Mouse (Mus musculus) heart, embryonic 13.5 days (tissue): Measurements from ENCODE around the gene Coro1b. TPM values are rescaled to one million over a fixed set of nuclear protein-coding genes. Genes with fewer than 3 reads are reported as not detected.

ENCODE experiments used
- ATAC-seq: fragments of 200-750 bp; cut with Nextera tagmentation; 2 replicates; pipeline ENCODE4 v1.8.0; 2017; ENCODE audit warnings: moderate TSS enrichment; ENCODE audit not compliant: insufficient number of reproducible peaks, low FRiP score, low TSS enrichment; ENCODE audit errors: extremely low read depth
- H3K27ac ChIP-seq: fragments of 300-500 bp; sonication (generic); replicated peaks from 2 replicates; pipeline ENCODE4 v1.5.1; 2015; ENCODE audit warnings: moderate library complexity, mild to moderate bottlenecking, inconsistent platforms
- H3K27me3 ChIP-seq: fragments of 300-500 bp; sonication (generic); replicated peaks from 2 replicates; pipeline ENCODE4 v1.6.1; 2015; ENCODE audit warnings: mild to moderate bottlenecking, inconsistent platforms
- H3K36me3 ChIP-seq: fragments of 300-500 bp; sonication (generic); 2 replicates; pipeline ENCODE4 v1.6.1; 2015; ENCODE audit warnings: mild to moderate bottlenecking, inconsistent platforms
- H3K4me1 ChIP-seq: fragments of 300-500 bp; sonication (generic); 2 replicates; pipeline ENCODE4 v1.6.1; 2015; ENCODE audit warnings: inconsistent platforms
- H3K4me2 ChIP-seq: fragments of 300-500 bp; sonication (generic); 2 replicates; pipeline ENCODE4 v1.6.1; 2015; ENCODE audit warnings: inconsistent platforms, mild to moderate bottlenecking, moderate library complexity
- H3K4me3 ChIP-seq: fragments of 300-500 bp; sonication (generic); 2 replicates; pipeline ENCODE4 v1.5.1; 2015; ENCODE audit warnings: moderate library complexity, mild to moderate bottlenecking, inconsistent platforms
- H3K9ac ChIP-seq: fragments of 300-500 bp; sonication (generic); 2 replicates; pipeline ENCODE4 v1.6.1; 2015; ENCODE audit warnings: inconsistent platforms, mild to moderate bottlenecking, moderate library complexity
- H3K9me3 ChIP-seq: fragments of 300-500 bp; sonication (generic); 2 replicates; pipeline ENCODE4 v1.6.1; 2016; ENCODE audit warnings: inconsistent platforms
- WGBS: fragments of 180-500 bp; shearing (Covaris S2); methylation state at CpG from one replicate; pipeline ENCODE4 v1.1.7; 2015; ENCODE audit warnings: mixed read lengths; 5-methylcytosine and 5-hydroxymethylcytosine counted together
- polyA plus RNA-seq: library from polyadenylated mRNA; unstranded; fragments of >200 nt; fragmentation: Nextera tagmentation; extraction: Ambion mirVana; gene quantifications from 2 replicates; pipeline ENCODE4 v1.2.1, GENCODE M21; 2015

The Coro1b gene
- polyA plus RNA-seq, 1 experiment from 2014 or later: 107 TPM

DNA sequence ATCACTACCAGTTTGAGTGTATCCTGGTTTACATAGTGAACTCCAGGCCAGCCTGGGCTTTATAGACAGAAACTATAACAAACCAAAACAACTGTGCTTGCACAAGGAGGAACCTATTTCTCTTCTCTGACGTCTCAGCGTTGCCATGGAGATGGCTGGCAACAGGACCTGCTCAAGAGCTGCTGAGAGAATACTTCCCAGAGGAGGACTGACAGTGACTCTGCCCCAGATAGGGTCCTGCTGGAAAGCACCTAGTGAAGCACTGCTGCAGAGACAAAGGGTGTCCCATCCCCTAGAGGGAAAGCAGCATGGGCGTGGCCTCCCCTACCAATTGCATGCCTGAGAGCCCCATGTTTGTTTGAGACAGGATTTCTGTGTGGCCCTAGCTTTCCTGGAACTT, 33.5 kb downstream of the Coro1b start:
- ATAC-seq: no peak
- Histone ChIP-seq H3K4me2 (no peak overlapping the region), H3K4me3 (no peak overlapping the region), H3K27me3 (peaks cover 2% of the 10 kb centered on the region; the same call in 1 of the 2 replicates), H3K4me1 (peaks cover 27% of the 10 kb centered on the region), H3K9ac (no peak overlapping the region), H3K9me3 (no peaks in the 10 kb centered on the region), H3K27ac (no peak overlapping the region), H3K36me3 (no peaks in the 10 kb centered on the region)
- WGBS: 47% methylated on average over 3 of the region's 3 CpGs

DNA sequence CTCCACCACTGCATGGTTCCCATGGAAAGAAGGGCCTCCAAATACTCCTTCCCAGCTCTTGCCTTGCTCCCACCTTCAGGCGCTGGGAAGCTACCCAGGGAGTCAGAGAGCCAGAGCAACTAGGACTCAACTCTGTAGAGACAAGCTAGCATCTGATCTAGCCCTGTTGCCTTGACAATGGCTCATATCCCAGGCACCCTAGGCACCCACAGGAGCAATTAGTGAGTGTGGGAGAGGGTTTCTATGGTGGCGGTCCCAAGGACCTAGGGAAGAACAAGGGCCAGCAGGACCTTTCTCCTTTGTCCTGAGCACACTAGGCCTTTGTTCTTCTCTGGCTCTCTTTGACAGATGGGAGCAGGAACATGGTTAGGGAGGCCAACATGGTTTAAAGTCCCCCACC, 35.3 kb downstream of the Coro1b start:
- WGBS: 85% methylated on average over 2 of the region's 2 CpGs
- H3K27ac ChIP-seq: no peak overlapping the region

DNA sequence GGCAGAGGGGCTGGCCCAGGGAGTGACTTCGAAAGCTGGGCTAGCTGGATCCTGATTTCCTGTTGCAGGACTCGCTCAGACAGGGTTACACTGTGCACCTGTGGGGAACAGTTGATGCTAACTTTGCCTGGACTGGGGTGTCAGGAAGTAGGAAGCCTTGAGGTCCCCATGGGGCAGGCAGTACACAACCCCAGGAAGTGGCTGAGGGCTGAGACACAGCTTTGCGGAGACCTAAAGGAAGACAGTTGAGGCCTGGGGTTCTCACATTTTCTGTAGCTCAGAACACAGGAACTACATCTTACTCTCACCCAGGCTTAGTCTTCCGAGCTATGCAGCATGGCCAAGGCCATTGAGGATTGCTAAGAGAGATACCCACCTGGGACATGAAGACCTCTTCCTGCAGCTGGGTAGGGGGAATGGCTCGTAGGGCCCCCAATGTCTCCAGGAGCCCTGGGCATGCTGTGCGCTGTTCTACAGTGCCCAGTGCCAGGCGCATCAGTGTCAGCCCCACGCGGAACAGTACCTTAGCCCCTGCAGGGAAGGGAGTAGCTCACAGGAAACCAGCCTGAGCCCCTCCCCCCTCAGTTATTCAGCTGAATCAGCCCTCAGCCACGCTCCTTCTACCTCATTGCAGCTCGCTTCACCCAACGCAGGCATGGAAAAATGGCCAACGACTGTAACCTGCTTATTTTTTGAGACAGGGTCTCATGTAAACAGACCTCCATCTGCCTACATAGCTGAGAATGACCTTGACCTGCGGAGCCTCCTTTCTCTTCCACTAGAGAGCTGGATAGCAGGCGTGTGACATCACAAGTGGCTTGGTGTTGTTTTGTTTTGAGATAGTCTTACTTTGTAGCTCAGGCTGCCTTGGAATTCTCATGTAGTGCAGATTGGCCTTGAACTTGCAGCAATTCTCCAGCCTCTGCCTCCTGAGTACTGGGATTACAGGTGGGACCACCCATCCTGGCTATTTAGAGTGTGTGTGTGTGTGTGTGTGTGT, 36.9 kb downstream of the Coro1b start:
- peak overlapping the region; percentile 50 for H3K27ac ChIP-seq
- peaks cover 40% of the 10 kb centered on the region for H3K4me1 ChIP-seq
- 43% methylated on average over 15 of the region's 15 CpGs for WGBS
- no peak overlapping the region for H3K4me3 ChIP-seq
- no peaks in the 10 kb centered on the region for H3K27me3 ChIP-seq
- no peak for ATAC-seq
- peak overlapping the region; percentile 27; the same call in 1 of the 2 replicates for H3K4me2 ChIP-seq
- no peaks in the 10 kb centered on the region for H3K9me3 ChIP-seq
- H3K9ac ChIP-seq: peak overlapping the region; percentile 33; the same call in 1 of the 2 replicates
- no peaks in the 10 kb centered on the region for H3K36me3 ChIP-seq

More for the DNA sequence above, 35.3 kb downstream of the Coro1b start:
- Histone ChIP-seq H3K4me3 (no peak overlapping the region), H3K36me3 (no peaks in the 10 kb centered on the region), H3K27me3 (no peaks in the 10 kb centered on the region), H3K9ac (no peak overlapping the region), H3K4me1 (peaks cover 40% of the 10 kb centered on the region), H3K4me2 (no peak overlapping the region), H3K9me3 (no peaks in the 10 kb centered on the region)
- ATAC-seq: no peak

DNA sequence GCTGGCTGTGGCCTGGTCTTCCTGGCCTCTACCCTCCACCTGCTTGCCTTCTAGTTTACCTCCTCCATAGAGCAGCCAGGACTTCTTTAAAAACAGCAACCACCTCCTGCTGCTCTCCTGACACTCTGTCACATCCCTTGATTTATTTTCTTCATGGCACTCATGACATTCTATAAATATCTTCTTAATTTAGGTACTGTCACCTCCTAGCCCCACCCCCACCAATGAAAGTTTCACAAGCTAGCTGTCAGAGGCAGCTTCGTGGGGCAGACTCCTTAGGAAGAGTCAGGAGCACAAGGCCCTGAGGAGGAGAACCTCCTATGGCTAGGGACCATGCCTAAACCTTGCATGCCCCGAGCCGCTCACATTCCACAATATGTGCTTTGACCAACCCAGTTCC, 38.9 kb downstream of the Coro1b start:
- 60% methylated on average over 3 of the region's 3 CpGs for WGBS
- H3K4me1 ChIP-seq: peaks cover 48% of the 10 kb centered on the region
- H3K36me3 ChIP-seq: no peaks in the 10 kb centered on the region
- ATAC-seq: no peak
- H3K4me3 ChIP-seq: no peak overlapping the region
- H3K27me3 ChIP-seq: no peaks in the 10 kb centered on the region
- no peak overlapping the region for H3K9ac ChIP-seq
- H3K27ac ChIP-seq: peak overlapping the region; percentile 28; the same call in 1 of the 2 replicates
- no peaks in the 10 kb centered on the region for H3K9me3 ChIP-seq
- no peak overlapping the region for H3K4me2 ChIP-seq

DNA sequence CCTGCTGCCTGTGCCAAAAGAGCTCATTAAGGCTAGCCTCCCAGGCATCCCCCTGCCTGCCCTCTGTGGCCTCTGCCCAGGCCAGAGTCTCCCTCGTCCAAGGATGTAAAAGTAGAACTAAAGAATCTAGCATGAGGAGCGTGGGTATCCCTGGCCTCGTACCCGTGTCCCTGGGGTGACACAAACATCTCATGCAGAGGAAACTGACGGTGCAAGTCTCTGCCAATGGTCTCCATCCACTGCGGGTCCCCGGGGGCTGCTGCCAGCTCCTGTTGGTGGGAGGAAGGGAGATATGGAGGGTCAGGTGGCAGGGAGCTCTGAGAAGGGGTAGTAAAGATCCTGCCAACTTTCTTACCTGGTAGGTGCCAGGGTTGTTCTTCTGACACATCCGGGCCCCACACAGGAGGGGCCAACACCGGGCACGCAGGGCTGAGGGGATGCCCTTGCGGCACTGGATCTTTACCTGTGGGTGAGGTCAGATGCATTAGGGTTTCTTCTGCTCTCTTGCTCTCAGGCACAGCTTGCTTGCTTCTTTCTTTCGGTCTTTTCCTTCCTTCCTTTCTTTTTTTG, 40.7 kb downstream of the Coro1b start:
- H3K4me1 ChIP-seq: peaks cover 63% of the 10 kb centered on the region
- H3K9ac ChIP-seq: no peak overlapping the region
- no peaks in the 10 kb centered on the region for H3K9me3 ChIP-seq
- WGBS: 84% methylated on average over 12 of the region's 12 CpGs
- H3K27me3 ChIP-seq: no peaks in the 10 kb centered on the region
- ATAC-seq: no peak
- peaks cover 11% of the 10 kb centered on the region for H3K36me3 ChIP-seq
- no peak overlapping the region for H3K4me3 ChIP-seq
- no peak overlapping the region for H3K4me2 ChIP-seq
- H3K27ac ChIP-seq: no peak overlapping the region

DNA sequence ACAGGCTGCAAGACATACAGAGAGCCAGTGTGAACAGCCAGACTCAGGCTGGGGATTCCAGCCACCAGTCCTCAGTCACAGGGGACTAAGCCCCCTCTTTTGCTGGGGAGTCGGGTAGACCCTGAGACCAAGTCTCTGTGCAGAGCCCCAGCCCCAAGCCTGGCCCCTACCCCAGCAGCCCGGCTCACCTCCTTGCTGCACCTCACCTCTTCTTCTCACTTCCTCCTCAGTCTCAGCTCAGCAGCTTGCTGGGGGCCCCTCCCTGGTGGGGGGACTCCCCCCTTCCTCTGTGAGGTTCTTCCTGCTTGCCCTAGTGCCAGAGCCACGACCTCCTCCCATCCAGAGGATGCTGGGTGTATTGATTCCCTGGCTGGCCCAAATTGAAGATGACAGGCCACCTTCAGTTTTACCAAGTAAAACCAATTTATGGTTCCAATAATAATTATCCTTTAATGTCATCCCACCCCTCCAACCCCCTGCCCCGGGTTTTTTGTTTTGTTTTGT, 42.5 kb downstream of the Coro1b start, which contains the start of gene Tbc1d10c:
TSS of gene Tbc1d10c (minus strand) at position 454 of the 504 bp plus-strand sequence.
- peak within 1 kb of the TSS; percentile 94 for H3K4me3 ChIP-seq
- H3K9ac ChIP-seq: peak within 1 kb of the TSS; percentile 99
- WGBS: 53% methylated on average over 4 of the region's 4 CpGs
- no peaks in the 10 kb centered on the region for H3K27me3 ChIP-seq
- ATAC-seq: no peak
- peaks cover 29% of the 10 kb centered on the region for H3K36me3 ChIP-seq
- peak within 1 kb of the TSS; percentile 95 for H3K27ac ChIP-seq
- H3K9me3 ChIP-seq: no peaks in the 10 kb centered on the region
- H3K4me1 ChIP-seq: peaks cover 64% of the 10 kb centered on the region
- H3K4me2 ChIP-seq: peak within 1 kb of the TSS; percentile 96

DNA sequence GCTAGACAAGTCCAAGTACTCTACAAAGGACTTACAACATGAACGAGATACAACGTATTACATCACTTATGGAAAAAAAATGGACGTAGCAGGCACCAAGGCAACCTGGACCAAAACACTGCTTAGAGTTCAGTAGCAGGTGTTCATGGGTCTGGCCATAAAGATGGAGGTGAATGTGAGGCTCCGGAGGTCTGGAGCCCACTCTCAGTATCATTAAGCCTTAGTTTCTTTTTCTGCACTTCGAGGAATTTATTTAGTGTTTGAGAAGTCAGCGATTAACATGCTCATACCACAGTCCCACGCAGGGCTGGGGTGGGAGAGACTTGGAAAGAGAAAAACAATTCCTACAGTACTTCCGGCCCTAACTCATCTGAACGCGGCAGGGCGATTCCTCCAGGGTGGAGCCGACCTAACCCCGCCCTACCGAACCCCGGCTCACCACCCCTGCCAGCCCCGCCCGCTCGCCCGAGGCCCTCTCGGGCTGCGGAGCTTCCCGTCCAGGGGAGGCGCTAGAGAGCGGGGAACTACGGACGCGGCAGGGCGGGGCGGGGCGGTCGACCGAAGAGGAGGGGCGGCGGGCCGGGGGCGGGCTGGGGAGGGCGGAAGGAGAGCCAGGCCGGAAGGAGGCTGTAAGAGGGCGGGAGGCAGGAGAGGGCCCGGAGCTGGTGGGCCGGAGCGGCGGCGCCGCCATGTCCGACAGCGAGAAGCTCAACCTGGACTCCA, 43.3 kb downstream of the Coro1b start, which contains the start of gene Ppp1ca:
TSS of gene Ppp1ca (plus strand) at position 538 of the 723 bp plus-strand sequence.
- WGBS: 7% methylated on average over 36 of the region's 47 CpGs

DNA sequence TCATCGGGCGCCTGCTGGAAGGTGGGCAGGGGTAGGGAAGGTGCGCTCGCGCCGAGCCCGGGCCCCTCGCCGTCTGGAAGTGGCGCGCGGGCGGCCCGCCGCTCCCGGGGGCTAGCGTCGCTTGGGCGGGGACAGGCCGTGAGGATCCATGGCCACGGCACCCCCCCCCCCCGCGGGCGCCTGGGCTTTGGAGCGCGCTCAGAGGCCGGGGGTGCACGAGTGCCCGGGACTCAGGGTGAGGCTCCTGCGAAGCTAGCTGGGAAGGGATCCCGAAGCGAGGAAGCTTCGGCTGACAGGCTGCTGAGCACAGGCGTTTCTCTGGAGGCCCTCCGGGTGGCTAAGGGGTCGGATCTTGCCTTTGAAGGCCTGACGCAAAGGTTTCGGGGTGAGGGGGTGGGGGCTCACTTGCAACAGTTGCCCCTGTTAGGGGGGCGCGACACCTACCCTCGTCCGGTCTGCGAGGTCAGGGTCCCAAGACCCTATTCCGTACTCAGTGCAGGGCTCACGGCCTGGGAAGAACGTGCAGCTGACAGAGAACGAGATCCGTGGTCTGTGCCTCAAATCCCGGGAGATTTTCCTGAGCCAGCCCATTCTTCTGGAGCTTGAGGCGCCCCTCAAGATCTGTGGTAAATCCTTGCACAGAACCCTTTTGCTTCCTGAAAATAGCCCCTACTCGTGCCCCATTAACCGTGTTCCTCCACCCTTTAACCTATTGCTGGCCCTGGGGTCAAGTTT, 44.0 kb downstream of the Coro1b start:
- H3K9ac ChIP-seq: peak overlapping the region; percentile 99
- no peaks in the 10 kb centered on the region for H3K27me3 ChIP-seq
- ATAC-seq: no peak
- no peaks in the 10 kb centered on the region for H3K9me3 ChIP-seq
- peak overlapping the region; percentile 94 for H3K4me3 ChIP-seq
- H3K4me2 ChIP-seq: peak overlapping the region; percentile 96
- H3K27ac ChIP-seq: peak overlapping the region; percentile 95
- H3K36me3 ChIP-seq: peaks cover 44% of the 10 kb centered on the region
- WGBS: under 1% methylated on average over 52 of the region's 52 CpGs
- H3K4me1 ChIP-seq: peaks cover 64% of the 10 kb centered on the region

More for the DNA sequence above, 43.3 kb downstream of the Coro1b start, which contains the start of gene Ppp1ca:
- Histone ChIP-seq H3K9ac (peak within 1 kb of the TSS; percentile 99), H3K4me1 (peaks cover 65% of the 10 kb centered on the region), H3K9me3 (no peaks in the 10 kb centered on the region), H3K27me3 (no peaks in the 10 kb centered on the region), H3K4me2 (peak within 1 kb of the TSS; percentile 96), H3K27ac (peak within 1 kb of the TSS; percentile 95), H3K36me3 (peaks cover 37% of the 10 kb centered on the region), H3K4me3 (peak within 1 kb of the TSS; percentile 94)
- ATAC-seq: peak; percentile 87

DNA sequence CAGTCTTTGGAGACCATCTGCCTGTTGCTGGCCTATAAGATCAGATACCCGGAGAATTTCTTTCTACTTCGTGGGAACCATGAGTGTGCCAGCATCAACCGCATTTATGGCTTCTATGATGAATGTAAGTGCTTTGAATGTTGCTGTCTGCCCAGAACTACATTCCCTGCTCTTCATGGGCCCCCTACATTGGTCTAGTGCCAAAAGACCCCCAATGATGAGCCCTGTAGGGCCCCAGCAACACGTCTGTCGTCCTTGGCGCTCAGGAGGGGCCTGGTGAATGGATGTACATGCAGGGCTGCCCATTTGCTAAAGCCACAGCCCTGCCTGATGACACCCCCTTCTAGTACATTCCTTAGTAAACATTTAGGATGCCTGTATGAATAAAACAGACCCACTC, 44.7 kb downstream of the Coro1b start:
- Histone ChIP-seq H3K9ac (peak overlapping the region; percentile 99), H3K4me1 (peaks cover 57% of the 10 kb centered on the region), H3K27ac (no peak overlapping the region; the same call in 1 of the 2 replicates), H3K9me3 (no peaks in the 10 kb centered on the region), H3K27me3 (no peaks in the 10 kb centered on the region), H3K4me2 (peak overlapping the region; percentile 96), H3K4me3 (peak overlapping the region; percentile 94), H3K36me3 (peaks cover 51% of the 10 kb centered on the region)
- ATAC-seq: no peak
- WGBS: 58% methylated on average over 6 of the region's 6 CpGs

DNA sequence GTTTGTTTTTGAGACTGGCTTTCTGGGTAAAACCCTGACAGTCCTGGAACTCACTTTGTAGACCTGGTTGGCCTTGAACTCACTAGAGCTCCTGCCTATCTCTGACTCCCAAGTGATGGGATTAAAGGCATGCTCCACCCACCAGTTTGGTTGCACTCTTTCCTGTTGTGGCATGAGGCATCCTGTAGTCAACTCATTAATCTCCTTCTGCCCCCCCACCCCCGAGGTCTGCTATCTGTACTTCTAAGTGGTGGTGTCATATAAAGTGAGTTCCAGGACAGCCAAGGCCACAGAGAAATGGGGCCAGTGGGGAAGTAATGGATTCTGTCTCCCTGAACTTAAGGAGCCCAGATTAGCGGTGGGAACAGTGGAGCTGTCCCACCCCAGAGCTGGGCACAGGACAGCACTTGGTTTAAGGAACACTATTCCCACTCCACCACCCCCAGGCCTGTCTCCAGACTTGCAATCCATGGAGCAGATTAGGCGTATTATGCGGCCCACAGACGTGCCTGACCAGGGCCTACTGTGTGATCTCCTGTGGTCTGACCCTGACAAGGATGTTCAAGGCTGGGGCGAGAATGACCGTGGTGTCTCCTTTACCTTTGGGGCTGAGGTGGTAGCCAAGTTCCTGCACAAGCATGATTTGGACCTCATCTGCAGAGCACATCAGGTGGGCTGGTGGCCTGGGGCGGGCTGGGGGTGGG, 45.8 kb downstream of the Coro1b start:
- H3K9me3 ChIP-seq: no peaks in the 10 kb centered on the region
- H3K4me1 ChIP-seq: peaks cover 56% of the 10 kb centered on the region
- H3K27me3 ChIP-seq: no peaks in the 10 kb centered on the region
- no peak overlapping the region; the same call in 1 of the 2 replicates for H3K4me3 ChIP-seq
- ATAC-seq: no peak
- 0 out of 2 replicates have a peak overlapping the region, but pooled peaks have one; percentile 30 for H3K9ac ChIP-seq
- H3K27ac ChIP-seq: no peak overlapping the region
- peaks cover 62% of the 10 kb centered on the region for H3K36me3 ChIP-seq
- peak overlapping the region; percentile 96; the same call in 1 of the 2 replicates for H3K4me2 ChIP-seq
- 75% methylated on average over 8 of the region's 8 CpGs for WGBS
